Comparison of ENCODE assay signal across 26 mouse cellular contexts in genomic region chr6:24298562-24299212, GRCm38 (mm10).
"Had no signal": no experiment of that assay in that cellular context is flagged by ENCODE, and none has a peak within 500 bp of the region (broad histone marks: within the 10 kb centered on the region; RNA-seq: fewer than 3 reads in every experiment).

No protein-coding gene starts in this region.

- ATAC-seq: hindbrain, embryonic 16.5 days; intestine, embryonic 15.5 days; intestine, postnatal 0 days had no signal

- H3K4me1 ChIP-seq: heart, embryonic 13.5 days; heart, embryonic 15.5 days; hindbrain, embryonic 10.5 days; hindbrain, embryonic 12.5 days; intestine, embryonic 15.5 days; kidney, embryonic 15.5 days; limb, embryonic 10.5 days; limb, embryonic 12.5 days; liver, embryonic 13.5 days had no signal

- H3K27ac ChIP-seq: heart, embryonic 13.5 days; heart, embryonic 15.5 days; hindbrain, embryonic 10.5 days; hindbrain, embryonic 12.5 days; hindbrain, embryonic 14.5 days; intestine, embryonic 15.5 days; kidney, embryonic 15.5 days; kidney, postnatal 0 days; limb, embryonic 10.5 days; limb, embryonic 12.5 days; liver, embryonic 13.5 days had no signal

- H3K9me3 ChIP-seq: heart, embryonic 13.5 days; heart, embryonic 15.5 days; hindbrain, embryonic 10.5 days; hindbrain, embryonic 12.5 days; intestine, embryonic 15.5 days; kidney, embryonic 15.5 days; limb, embryonic 10.5 days; limb, embryonic 12.5 days; liver, embryonic 13.5 days had no signal

- H3K4me3 ChIP-seq: heart, embryonic 13.5 days; heart, embryonic 15.5 days; hindbrain, embryonic 10.5 days; hindbrain, embryonic 12.5 days; intestine, embryonic 15.5 days; kidney, embryonic 15.5 days; limb, embryonic 10.5 days; limb, embryonic 12.5 days; liver, embryonic 13.5 days had no signal

- H3K36me3 ChIP-seq: heart, embryonic 13.5 days; heart, embryonic 15.5 days; hindbrain, embryonic 10.5 days; hindbrain, embryonic 12.5 days; intestine, embryonic 15.5 days; kidney, embryonic 15.5 days; limb, embryonic 10.5 days; limb, embryonic 12.5 days; liver, embryonic 13.5 days had no signal

- H3K27me3 ChIP-seq: heart, embryonic 13.5 days; heart, embryonic 15.5 days; hindbrain, embryonic 12.5 days; intestine, embryonic 15.5 days; kidney, embryonic 15.5 days; limb, embryonic 12.5 days; liver, embryonic 13.5 days had no signal

- H3K4me2 ChIP-seq: heart, embryonic 11.5 days; heart, embryonic 13.5 days; heart, embryonic 15.5 days; hindbrain, embryonic 12.5 days; hindbrain, embryonic 14.5 days; intestine, embryonic 15.5 days; kidney, embryonic 15.5 days; limb, embryonic 12.5 days; liver, embryonic 11.5 days; liver, embryonic 13.5 days had no signal

- H3K9ac ChIP-seq: heart, embryonic 13.5 days; heart, embryonic 15.5 days; hindbrain, embryonic 12.5 days; hindbrain, embryonic 14.5 days; intestine, embryonic 15.5 days; kidney, embryonic 15.5 days; limb, embryonic 12.5 days; liver, embryonic 13.5 days had no signal

- DNase-seq: gastrocnemius, postnatal 25 days; heart, adult 18-20 months; heart, postnatal 14 days; heart, postnatal 36 days; kidney, adult 18-20 months; kidney, adult 9 months; kidney, postnatal 14 days; kidney, postnatal 36 days; layer of hippocampus, adult 9-11 months; layer of hippocampus, postnatal 36 days; liver; liver, embryonic 13.5 days had no signal
